Mouse (Mus musculus): ENCODE results near the gene Rpap3.
"Not testable (repeated sequence)": the region's sequence is repeated elsewhere in the genome, so short reads cannot be mapped to it uniquely, and the experiment has no call there.

Gene Rpap3

DNA sequence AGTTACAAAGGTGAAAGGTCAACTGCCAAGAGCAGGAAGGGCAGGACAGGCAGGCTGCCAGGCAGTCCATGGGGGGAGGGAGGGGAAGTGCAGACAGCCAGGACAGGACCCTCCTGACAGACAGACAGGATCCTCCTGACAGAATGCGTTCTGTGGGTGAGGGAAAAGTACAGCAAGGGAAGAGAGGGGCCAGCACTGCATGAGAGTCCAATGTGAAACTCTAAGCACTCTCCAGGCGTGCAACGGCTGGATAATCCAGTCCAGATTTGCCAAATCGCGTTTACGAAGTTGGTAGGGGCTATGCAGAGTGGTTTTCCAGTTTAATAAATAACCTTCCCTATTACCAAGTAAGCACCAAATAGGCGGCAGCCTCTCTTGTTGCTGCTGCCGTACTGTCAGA lies 23.6 kb downstream of the Rpap3 start:
- DNase-seq, result no peak

DNA sequence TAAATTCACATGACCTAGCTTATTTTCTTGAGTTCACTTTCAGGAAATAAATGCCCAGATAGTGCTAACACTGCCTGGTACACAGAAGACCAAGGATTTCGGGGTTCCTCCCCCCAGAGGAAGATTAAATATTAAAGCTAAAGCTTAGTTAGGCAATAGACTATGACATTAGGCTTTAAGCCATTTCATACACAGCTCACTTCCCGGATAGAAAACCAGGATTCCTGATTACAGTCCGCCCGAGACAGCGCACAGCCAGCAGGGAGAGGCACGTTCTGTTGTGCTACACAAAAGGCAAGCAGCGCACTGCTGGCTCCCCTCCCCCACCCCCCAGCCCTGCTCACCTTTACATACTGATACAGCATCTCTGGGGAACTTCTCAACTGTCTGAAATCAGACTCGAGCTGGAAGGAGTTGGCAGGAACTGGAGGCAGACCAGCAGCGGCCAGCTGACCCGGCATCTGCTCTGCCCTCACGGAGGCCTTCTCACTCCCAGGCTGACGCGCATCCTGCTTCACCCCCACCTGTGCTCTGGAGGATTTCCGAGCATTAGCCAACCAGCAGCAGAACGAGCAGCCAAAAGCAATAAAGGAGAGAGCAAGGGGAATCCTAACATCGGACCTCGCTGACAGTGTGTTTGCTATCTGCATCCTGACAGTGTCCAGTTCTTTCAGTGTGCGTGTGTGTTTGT lies 25.5 kb downstream of the Rpap3 start:
- DNase-seq, result no peak

DNA sequence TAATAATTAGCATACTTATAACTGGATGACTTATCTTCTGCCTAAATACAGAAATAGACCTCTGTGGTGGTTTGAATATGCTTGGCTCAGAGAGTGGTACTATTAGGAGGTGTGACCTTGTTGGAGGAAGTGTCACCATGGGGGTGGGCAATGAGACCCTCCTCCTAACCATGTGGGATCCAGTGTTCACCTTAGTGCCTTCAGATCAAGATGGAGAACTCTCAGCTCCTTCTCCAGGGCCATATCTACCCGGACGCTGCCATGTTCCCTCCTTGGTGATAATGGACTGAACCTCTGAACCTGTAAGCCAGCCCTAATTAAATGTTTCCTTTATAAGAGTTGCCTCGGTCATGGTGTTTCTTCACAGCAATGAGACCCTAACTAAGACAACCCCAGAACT lies 28.3 kb downstream of the Rpap3 start:
- DNase-seq, result no peak

DNA sequence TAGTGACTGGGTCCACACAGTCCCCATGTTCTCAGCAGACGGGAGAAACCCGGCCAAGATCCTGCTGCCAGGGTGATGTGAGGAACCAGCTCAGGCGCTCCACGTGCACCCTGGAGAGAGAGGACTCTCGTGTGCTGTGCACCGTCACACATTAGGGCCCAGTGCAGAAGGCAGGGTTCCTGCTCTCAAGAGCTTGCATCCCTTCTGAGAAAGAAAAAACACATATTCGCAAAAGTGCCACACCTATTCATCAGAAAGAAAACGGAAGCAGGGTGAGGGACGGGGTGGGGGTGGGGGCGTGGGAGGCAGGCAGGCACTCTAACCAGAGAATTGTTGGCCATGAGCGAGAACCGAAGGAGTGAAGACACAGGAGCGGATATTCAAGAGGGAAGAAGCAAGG lies 29.7 kb downstream of the Rpap3 start:
- DNase-seq, result no peak

DNA sequence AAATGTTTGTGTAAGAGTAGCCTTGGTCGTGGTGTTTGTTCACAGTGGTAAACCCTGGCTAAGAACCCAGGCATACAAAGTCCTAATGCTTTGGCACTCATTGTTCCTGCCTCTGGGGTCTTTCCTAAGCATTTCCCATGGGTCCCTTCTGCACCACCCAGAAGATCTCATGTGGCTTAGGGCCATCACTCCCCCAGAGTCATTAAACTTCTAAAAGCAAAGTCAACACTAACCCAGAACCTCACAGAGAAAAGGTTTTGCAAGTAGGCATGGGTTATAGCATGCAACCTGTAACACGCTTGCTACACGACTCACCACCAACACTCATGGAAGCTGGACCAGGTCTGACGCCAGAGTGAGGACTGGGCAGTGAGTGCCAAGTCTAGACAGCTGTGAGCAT lies 31.2 kb downstream of the Rpap3 start:
- no peak for DNase-seq

DNA sequence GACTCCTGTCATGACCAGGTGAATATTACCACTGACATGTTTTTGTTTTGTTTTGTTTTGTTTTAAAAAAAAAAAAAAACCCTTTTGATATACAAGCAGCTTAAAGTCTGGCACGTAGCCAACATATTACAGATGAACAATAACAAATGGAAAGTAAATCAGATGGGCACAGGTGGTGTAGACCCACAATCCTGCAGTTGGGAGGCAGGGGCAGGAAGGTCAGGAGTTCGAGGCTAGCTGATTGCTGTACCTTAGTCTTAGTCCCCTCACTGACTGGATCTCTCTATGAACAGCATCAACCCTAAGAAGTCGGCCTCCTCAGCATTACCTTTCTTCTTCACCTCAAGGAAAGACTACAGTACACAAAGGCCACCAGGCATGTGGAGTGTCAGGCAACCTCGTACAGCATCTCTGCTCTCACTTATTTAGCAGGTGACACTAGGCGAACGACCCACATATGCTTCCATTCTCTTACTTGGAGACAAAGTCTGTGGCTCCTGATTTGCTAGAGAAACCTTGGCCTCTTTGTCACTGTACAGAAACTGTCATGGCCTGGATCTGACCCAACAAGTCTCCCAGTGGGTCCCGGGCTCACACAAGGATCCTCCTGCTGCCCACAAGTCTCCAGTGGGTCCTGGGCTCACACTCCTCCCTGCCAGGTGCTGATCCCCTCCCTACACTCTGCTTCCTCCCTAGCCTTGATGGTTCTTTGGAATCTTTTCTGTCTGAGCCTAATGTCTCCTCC lies 32.2 kb downstream of the Rpap3 start:
- DNase-seq, result no peak

DNA sequence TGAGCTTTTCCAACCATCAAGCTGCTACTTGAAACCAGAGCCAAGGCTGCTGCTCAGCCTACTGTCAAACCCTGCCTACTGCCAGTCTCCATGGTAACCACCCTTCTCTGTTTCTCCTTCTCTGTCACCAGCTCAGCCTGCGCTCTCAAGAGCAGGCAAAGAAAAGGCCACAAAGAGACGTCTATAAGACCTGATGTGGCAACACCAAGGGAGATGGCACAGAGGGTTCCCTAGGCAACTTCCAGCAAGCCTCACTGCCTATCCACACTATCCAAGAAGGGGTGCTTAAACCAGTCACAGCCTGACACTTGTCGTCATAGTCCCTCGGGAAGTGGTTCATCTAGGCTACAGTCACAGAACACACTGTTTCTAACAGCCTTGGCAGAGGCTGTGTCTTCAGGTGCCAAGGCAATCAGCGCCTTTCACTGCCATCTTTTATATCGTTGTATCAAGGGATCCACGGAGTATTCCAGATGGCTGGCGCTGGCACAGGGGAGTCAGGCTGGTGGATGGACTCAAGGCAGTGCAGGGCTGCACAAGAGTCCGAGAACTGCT lies 33.3 kb downstream of the Rpap3 start:
- DNase-seq, result no peak

DNA sequence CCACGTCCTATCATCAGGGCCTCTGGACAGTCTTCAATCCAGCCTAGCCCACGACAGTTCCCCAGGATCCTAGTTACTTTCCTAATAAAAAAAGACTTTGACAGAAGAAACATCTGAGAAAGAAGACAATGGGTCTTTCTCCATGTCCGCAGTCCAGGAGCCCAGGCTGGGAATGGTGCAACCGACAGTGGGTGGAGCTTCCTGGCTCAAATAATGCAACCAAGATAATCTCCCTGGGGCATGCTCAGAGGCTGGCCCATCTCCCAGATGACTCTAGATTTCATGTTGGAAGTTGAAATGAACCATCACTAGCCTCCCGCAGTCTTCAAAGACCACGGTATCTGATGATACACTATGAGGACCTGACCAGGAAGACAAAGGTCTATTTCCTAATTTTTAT lies 35.1 kb downstream of the Rpap3 start:
- DNase-seq, result peak; percentile 12

DNA sequence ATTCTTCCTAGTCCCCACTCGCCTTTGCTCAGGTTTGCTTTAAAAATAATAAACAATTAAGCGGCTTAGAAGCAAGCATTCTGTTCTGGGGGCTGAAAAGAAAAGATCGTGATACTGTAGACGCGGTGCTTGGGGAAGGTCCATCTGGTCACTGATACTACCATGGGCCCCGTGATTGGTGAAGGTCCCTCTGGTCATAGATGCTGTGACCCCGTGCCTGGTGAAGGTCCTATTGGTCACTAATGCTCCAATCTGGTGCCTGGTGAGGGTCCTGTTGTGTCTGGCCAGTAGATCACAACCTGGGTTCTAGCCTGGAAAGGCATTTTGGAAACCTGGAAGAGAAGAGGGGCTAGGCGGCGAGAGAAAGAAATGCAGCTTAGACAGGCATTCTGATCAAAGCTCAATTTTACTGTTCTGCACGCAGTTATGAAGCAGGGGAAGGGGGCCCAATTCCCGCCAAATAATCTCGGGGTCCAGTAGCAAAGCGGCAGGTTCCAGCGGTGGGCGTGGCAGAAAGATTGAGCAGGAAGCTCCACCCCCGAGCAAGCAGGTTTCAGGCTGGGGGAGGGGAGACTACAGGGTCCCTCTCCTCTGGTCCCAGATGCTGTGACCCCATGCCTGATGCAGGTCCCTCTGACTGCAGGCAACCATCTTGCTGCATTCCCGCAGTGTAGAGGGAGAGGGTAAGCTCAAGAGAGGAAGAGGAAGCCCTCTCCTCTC lies 37.3 kb downstream of the Rpap3 start:
- not testable (repeated sequence) for DNase-seq

DNA sequence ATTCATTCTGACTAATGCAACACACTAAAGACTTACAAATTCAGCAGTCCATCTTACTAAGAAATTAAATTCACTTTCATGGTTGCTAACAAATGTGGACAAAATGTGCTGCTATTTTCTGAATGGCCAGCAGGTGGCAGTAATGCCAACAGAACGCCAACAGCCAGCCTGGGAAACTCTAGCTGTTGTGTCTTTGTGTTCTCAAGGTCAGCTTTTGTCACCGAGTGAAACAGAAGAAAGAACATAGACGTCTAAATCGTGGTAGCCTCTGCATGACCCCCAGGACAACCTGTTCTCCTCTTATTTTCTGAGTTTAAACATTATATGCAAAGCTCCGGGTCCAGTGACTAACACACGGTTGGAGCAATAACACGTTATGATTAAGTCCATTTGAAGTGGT lies 38.2 kb downstream of the Rpap3 start:
- DNase-seq, result peak; percentile 73

DNA sequence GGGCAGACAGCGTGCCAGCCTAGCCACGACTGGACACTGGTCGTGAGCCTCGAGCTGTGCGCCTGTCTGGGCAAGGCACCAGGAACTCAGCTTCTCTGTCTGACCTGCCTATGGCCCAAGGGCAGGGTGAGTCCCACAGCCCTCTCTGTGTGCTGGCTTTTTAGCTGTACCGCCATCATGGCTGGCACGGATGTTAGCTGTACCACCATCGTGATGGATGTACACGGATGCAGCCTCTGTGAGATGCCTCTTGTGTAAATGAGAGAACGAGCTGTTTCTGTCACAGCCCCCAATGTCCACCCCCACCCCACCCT lies 39.2 kb downstream of the Rpap3 start:
- DNase-seq, result no peak

DNA sequence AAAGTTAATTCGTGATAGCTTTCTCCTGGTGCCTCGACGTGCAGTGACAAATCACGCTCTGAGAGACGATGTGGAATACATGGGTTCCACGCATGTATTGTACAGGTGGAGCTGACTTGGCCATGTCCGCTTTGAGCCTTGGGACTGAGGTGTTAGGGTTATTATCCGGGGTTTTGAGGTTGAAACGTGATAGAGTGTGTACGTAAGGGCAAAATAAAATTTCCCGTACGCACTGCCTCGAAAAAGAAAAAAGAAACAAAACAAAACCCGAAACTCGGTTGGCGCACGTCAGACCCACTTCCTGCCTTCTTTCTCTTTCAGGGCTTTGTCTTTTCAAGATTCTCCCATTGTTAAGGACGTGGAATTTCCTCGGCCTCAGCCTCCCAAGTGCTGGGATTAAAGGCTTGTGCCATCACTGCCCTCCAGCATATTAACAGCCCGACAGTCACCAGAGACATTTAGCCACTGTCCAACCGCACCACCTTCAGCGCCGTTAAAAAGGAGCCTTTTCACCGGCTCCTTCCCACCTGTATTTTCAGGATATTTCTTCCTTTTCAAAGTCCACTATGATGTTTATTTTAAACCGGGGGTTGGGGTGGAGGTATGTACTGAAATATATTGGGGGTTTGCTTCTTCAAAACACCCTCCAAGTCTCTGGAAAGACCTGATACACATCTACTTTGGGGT lies 39.7 kb downstream of the Rpap3 start:
- no peak for DNase-seq

DNA sequence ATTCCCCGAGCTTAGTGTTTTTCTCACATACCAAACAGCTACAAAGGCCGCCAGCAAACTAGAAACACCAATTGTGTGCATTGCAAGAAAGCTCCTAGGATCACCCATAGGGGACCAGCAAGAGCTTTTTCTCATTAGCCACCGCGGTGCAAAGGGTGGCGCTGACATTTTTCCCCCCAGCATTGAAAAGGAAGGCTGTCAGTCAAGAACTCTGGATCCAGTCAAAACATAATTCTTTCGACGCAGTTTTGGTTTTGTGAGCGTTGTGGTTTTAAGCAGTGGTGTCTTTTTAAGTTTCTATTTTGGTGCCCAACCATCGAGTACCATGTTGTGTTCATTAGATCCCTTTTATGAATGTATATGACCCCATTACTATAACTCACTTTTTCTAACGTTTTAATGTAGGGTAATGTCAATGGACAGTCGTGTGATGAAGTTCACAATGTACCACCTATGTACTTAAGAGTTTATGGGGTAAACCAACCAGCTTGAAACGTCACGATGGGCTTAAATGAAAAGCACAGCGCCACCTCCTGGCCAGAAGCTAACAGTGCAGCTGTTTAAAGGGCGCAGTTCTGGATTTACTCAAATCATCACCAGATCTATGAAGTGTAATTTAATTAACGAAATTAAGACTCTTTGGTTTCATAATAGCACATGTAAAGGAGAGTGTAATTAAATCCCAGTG lies 40.5 kb downstream of the Rpap3 start:
- DNase-seq, result peak; percentile 23

DNA sequence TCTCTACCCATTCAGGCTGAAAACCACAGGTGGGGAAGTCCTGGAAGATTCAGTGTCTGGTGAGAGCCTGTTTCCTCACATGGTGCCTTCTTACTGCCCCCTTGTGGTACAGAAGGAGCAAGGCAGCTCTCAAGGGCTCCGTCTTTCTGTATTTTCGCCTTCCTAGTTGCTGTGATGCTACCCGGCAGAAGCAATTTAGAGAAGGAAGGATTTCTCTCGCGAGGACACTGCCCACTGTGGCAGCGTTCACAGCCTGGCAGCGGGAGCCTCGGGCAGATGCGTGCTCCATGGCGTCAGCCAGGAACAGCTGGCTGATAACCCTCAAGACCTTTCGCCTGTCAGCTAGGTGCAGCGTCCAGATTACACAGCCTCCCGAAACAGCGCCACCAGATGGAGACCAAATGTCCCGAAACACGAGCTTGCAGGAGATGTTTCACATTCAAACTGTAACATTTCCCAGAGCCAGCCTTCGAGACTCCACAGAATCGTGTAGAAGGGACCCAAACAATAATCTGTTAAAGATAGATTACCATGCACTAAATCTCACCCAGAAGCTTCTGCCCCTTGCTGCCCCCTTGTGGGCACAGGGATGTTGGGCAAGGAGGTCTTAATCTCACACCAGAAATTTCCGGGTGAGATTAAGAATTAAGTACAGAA lies 41.7 kb downstream of the Rpap3 start:
- peak; percentile 82 for DNase-seq

DNA sequence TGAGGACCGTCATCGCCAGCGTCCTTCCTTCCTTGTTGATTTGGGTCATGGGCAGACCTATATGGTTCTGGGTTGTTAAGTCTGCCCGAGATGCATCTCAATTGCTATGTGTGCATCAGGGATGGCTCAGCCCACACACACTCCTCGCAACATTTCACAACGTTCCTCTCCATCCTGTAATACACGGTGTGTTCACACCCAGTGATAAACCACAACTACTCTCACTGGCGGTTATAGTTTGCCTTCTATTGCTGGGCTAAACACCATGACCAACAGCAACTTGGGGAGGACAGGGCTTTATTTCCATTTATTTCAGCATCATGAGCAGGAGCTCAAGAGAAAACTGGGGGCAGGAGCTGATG lies 46.9 kb downstream of the Rpap3 start:
- DNase-seq, result no peak

DNA sequence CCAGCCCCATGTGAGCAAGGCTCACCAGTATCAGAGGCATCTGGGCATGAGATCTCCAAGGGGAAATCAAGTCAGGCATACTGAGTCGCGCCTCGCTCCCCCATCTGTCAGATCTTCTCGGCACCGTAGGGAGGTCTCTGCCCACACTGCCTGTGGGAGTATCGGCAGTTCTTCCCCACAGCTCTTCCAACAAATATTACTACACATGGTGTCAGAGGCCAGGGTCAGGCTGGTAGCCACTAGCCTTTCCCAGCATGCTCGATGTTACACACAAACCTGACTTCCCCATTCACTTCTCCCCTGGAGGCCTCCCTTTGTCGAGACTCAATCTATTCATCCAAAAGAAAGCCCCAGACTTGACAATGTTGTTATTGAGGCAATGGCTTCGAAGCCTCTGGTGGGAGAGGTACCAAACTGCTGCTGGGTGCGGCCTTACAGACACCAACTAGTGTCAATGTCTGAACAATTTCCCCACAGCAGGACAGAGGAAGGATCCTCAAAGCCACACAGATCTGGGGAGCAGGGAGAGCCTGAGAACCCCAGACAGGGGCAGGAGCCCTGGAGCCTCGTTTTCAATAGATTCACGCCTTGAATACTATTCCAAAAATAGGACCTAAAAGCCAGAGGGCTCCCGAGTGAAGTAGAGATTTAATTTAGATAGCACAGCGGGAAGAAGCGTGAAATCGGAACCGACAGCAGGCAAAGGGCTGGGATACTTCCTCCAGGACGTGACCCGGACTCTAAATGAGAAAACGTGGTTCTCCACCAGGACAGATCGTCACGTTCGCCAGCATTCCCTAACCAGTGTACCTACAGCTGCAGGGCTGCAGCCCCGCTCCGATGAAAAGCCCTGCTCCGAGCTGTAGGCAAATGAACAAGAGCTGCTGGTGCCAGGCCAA lies 47.5 kb downstream of the Rpap3 start:
- DNase-seq, result no peak

DNA sequence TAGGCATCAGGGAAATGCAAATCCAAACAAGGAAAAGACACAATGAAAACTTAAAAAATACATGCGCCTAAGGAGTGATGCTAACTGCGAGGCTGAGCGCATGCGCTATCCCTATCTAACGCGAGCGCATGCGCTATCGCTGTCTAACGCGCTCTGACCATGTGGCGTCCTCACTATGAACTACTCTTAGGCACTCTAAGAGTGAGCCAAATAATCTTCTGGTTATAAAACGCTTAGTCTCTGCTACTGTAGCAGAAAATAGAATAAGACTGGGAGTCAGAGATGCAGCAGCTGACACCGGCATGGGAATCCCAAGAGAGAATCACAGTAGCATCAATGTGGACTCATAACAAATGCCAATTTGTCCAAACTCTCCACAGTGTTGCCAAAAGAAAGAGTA lies 48.2 kb downstream of the Rpap3 start:
- DNase-seq, result no peak

DNA sequence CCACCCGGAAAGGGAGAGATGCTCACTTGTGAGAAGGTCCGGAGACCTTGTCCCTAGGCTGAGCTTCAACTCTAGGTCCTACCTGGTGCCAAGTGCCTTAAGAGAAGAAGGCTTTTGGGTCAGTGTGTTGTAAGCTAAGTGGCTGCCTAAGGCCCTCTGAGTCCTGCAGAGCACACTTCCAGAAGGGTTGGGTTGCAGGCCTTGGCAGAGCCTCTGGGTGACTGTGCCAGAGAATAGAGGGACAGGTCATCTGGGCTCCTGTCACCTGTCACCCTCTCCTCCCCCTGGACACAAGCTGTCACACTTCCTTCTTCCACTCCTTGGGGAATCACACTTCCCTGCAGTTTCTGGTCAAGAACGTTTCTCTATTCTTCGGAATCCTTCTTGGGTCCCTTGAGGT lies 55.9 kb downstream of the Rpap3 start:
- DNase-seq, result no peak

DNA sequence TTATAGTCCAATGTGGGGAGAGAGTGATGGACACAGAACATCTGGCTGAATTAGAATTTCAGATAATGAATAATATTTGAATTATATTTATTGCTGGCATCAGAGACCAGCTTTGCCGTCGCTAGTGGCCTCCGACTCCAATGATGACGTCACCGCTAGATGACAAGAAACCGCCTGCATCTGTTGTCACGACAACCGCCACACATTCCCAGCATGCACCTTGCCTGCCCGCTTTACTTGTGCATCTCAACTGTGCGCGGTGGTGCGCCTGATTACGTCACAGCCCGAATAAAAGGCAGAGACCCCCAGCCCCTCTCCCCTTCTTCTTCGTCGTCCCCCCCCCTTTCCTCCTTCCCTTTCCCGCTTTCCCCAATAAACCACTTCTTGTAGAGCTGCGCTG lies 57.4 kb downstream of the Rpap3 start:
- no peak for DNase-seq

DNA sequence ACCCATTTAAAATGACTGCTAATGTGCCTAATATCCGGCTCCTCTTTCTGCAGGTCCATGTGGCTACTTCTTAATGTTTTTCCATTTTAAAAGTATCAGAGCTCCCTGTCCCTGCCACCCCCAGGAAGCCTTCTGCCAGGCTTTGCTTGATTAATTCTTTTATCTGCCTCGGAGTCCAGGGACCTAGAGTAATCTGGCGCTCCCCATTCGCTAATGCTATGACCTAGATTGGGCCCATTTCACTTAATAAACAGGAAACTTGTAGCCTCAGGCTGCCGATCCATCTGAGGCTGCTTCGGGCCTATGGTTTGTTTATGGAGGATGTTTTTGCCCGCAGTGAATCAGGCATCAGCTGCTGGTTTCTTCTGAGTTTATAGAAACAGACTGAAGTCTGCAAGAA lies 59.2 kb downstream of the Rpap3 start:
- no peak for DNase-seq

DNA sequence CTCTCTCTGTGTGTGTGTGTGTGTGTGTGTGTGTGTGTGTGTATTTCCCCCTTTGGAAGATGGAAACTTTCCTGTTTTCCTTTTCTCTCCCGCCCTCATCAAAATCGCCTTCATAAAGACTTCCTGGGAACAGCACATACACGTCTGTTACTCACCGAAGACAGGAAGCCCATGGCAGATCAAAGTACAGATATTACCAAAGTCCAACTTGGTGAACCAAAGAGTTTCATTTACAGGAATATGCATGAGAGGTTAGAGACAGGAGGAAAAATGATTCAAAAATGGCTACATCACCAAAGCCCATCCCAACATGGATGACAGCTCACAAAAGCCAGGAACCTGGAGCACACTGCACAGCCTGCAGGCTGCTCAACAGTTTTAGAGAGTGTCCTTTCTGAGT lies 61.6 kb downstream of the Rpap3 start:
- no peak for DNase-seq

All from lung, postnatal 14 days (tissue).